Mouse (Mus musculus) liver, adult 2 months (tissue): ENCODE measurements at regions not wholly inside any gene's neighbourhood (a gene's known extent, or its start where the extent isn't known, plus 50 kb on each side); places are given as distances from the start of the nearest gene placed in this dataset.

Source experiments
- CTCF ChIP-seq: fragments of 200-500 bp; IDR thresholded peaks from 2 replicates; pipeline ENCODE4 v1.5.1; 2011; ENCODE audit warnings: low read depth, low read length, control low read depth
- POLR2A ChIP-seq: fragments of 200-500 bp; IDR thresholded peaks from 2 replicates; pipeline ENCODE4 v1.6.1; 2011; ENCODE audit warnings: low read length, control low read depth; ENCODE audit not compliant: insufficient read depth; ENCODE audit errors: extremely low read depth

GRCm38 (mm10) chr3:34576159-34576558, 74.0 kb upstream of the Sox2 start:
- TF ChIP-seq POLR2A (no peak), CTCF (no peak)
